Mouse (Mus musculus) liver, embryonic 14.5 days (tissue): Measurements from ENCODE around the gene Prtn3. TPM values are rescaled to one million over a fixed set of nuclear protein-coding genes. Genes with fewer than 3 reads are reported as not detected.

Experiments
- ATAC-seq: fragments of 200-750 bp; cut with Nextera tagmentation; 2 replicates; pipeline ENCODE4 v1.8.0; 2017; ENCODE audit warnings: moderate number of reproducible peaks, mild to moderate bottlenecking, moderate library complexity; ENCODE audit not compliant: insufficient read depth
- DNase-seq, 3 experiments: peaks; one replicate each; pipeline ENCODE4 v3.0.0-alpha.2; 2012 to 2013; ENCODE audit warnings: low read depth in 3 of 3, low spot score in 3 of 3
- H3K27ac ChIP-seq: fragments of 300-500 bp; sonication (generic); 2 replicates; pipeline ENCODE4 v1.5.1; 2014; ENCODE audit warnings: moderate library complexity, mild to moderate bottlenecking, control low read depth, inconsistent platforms
- H3K27me3 ChIP-seq: fragments of 300-500 bp; sonication (generic); 2 replicates; pipeline ENCODE4 v1.6.1; 2014; ENCODE audit warnings: mild to moderate bottlenecking, low read length, moderate library complexity; ENCODE audit not compliant: control insufficient read depth, insufficient read depth
- H3K36me3 ChIP-seq: fragments of 300-500 bp; sonication (generic); replicated peaks from 2 replicates; pipeline ENCODE4 v1.6.1; 2014; ENCODE audit warnings: low read depth; ENCODE audit not compliant: control insufficient read depth, insufficient read depth
- H3K4me1 ChIP-seq, 2 experiments: fragments of 200-500 bp in 1 of 2; fragments of 300-500 bp in 1 of 2; sonication (generic) in 1 of 2; replicated peaks; 2 replicates each; pipeline ENCODE4 v1.6.1; 2012 to 2014; ENCODE audit warnings: antibody characterized with exemption in 1 of 2, inconsistent platforms in 1 of 2, low read length in 1 of 2; ENCODE audit not compliant: control insufficient read depth in 2 of 2, insufficient read depth in 2 of 2
- H3K4me2 ChIP-seq: fragments of 300-500 bp; sonication (generic); 2 replicates; pipeline ENCODE4 v1.6.1; 2014; ENCODE audit warnings: low read depth, mild to moderate bottlenecking, control low read depth, moderate library complexity
- H3K4me3 ChIP-seq, 2 experiments: fragments of 200-500 bp in 1 of 2; fragments of 300-500 bp in 1 of 2; sonication (generic) in 1 of 2; 2 replicates each; pipeline ENCODE4 v1.5.1; 2012 to 2014; ENCODE audit warnings: low read depth in 2 of 2, low read length in 2 of 2, mild to moderate bottlenecking in 2 of 2, control low read depth in 1 of 2, inconsistent platforms in 1 of 2, moderate library complexity in 1 of 2; ENCODE audit not compliant: insufficient read depth in 1 of 2
- H3K9ac ChIP-seq: fragments of 300-500 bp; sonication (generic); replicated peaks from 2 replicates; pipeline ENCODE4 v1.6.1; 2014; ENCODE audit warnings: mild to moderate bottlenecking, control low read depth, moderate library complexity
- H3K9me3 ChIP-seq: fragments of 300-500 bp; sonication (generic); 2 replicates; pipeline ENCODE4 v1.6.1; 2016; ENCODE audit warnings: low read length, mixed read lengths; ENCODE audit not compliant: control insufficient read depth
- CTCF ChIP-seq: IDR thresholded peaks from 2 replicates; pipeline ENCODE4 v1.5.1; 2016; ENCODE audit warnings: antibody characterized with exemption, low read depth, control low read depth
- EP300 ChIP-seq: IDR thresholded peaks from 2 replicates; pipeline ENCODE4 v1.6.1; 2016; ENCODE audit warnings: antibody characterized with exemption, low read depth
- WGBS: fragments of 180-500 bp; shearing (Covaris S2); extraction: QIAGEN DNeasy Blood & Tissue Kit; methylation state at CpG from one replicate; pipeline ENCODE4 v1.1.7; 2014; ENCODE audit not compliant: insufficient replicate concordance; 5-methylcytosine and 5-hydroxymethylcytosine counted together
- polyA plus RNA-seq, 2 experiments: library from polyadenylated mRNA; depleted of rRNA in 1 of 2; stranded (reverse) in 1 of 2; unstranded in 1 of 2; fragments of >200 nt; fragmentation: Nextera tagmentation in 1 of 2; extraction: Ambion mirVana in 1 of 2; gene quantifications; 2 replicates each; pipeline versions ENCODE4 v1.2.1 to v1.2.3; 2012 to 2014

The Prtn3 gene
- polyA plus RNA-seq (2012; rRNA removed) (133 and 152 TPM in 2 replicates), polyA plus RNA-seq (2014; fragmentation: Nextera tagmentation; extraction: Ambion mirVana) (86.8 and 132 TPM in 2 replicates)

DNA sequence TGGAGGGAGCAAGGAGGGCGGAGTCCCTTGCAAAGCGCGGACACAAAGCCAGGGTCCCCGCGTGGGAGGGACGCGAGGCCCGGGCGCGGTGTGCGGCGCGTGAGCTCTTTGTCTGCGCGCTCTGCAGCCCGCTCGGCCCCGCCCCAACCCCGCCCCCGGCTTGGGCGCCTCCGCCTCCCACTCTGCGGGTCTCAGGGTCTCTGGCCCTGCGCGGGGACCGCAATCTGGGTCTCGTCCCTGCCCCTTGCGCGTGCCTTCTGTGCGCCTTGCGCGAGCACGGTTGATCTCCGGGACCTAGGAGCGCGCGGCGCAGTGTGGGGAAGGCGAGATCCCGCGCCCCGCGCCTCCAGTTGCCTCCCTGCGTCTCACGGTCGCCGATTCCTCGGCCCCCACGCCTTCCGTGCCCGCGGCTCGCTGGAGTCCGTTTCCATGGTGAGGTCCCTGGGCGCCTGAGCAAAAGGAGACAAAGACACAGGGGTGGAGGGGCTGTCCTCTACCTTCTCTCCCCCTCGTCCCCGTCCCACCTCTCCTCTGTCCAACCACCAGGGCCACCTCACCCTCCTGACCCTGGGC lies at the start of gene Prtn3, which contains the start of gene Plppr3:
TSS of gene Prtn3 (plus strand) at position 187 of the 573 bp plus-strand sequence.
TSS of gene Plppr3 (minus strand) at position 345 of the 573 bp plus-strand sequence.
- Histone ChIP-seq H3K9ac (no peak within 1 kb of the TSS), H3K4me3 (peak within 1 kb of the TSS; percentile 39 to 57), H3K36me3 (no peaks in the 10 kb centered on the region), H3K4me1 (peaks cover 0 to 7% of the 10 kb centered on the region in 2 experiments; a peak in 3 of 4 replicates), H3K27me3 (peaks cover 14% of the 10 kb centered on the region), H3K4me2 (peak within 1 kb of the TSS; percentile 51), H3K27ac (no peak within 1 kb of the TSS), H3K9me3 (no peaks in the 10 kb centered on the region)
- DNase-seq (no peak), ATAC-seq (no peak)
- 2% methylated on average over 57 of the region's 57 CpGs for WGBS
- TF ChIP-seq EP300: no peak
- TF ChIP-seq CTCF: no peak

GRCm38 (mm10) chr10:79831583-79831982 lies 42.7 kb upstream of the Prtn3 start:
- H3K27me3 ChIP-seq: no peaks in the 10 kb centered on the region

DNA sequence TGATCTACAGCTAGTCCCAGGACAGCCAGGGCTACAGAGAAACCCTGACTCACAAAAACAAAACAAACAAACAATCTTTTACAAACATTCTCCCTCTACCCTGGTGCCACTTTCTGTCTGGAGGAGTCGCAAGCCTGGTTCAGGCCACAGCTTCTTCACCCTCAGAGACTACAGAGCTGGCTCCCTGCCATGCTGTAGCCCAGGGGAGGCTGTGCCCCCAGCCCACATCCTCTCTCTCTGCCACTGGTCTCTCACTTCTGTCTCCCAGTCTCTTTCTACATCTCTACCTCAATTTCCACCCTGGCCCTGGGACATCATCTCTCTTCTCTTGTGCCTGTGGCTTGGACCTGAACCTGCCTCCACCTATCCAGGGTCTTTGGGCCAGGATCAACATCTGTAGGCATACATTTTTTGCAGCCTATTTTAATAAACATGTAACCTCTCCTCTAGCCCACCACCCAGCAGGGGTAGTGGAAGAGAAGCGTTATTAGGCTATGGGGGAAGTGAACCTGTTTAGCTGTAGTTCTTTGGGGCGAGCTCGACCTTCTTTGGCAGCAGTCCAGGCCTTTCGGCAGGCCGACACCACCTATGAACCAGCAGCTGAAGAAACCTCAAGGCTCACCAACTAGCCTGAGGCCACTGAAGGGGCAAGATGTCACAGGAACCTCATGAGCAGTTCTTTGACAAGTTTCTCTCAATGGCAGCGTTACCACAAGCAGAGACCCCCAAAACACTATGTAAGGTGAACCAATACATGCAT lies 42.1 kb upstream of the Prtn3 start:
- Histone ChIP-seq H3K27ac (no peak overlapping the region), H3K9ac (no peak overlapping the region), H3K4me1 (no peaks in the 10 kb centered on the region), H3K9me3 (no peaks in the 10 kb centered on the region; the same call in 1 of the 2 replicates), H3K4me2 (no peak overlapping the region), H3K36me3 (no peaks in the 10 kb centered on the region), H3K27me3 (no peaks in the 10 kb centered on the region), H3K4me3 (no peak overlapping the region)
- DNase-seq: no peak
- ATAC-seq: no peak
- TF ChIP-seq CTCF (no peak), EP300 (no peak)
- 62% methylated on average over 7 of the region's 7 CpGs for WGBS

More at GRCm38 (mm10) chr10:79831583-79831982, 42.7 kb upstream of the Prtn3 start:
- no peak overlapping the region for H3K4me2 ChIP-seq
- no peak overlapping the region for H3K27ac ChIP-seq
- DNase-seq (no peak), ATAC-seq (no peak)
- H3K36me3 ChIP-seq: no peaks in the 10 kb centered on the region
- H3K9me3 ChIP-seq: no peaks in the 10 kb centered on the region
- no peak overlapping the region for H3K4me3 ChIP-seq
- H3K4me1 ChIP-seq: no peaks in the 10 kb centered on the region
- WGBS: 64% methylated on average over 3 of the region's 3 CpGs
- TF ChIP-seq EP300 (no peak), CTCF (no peak)
- H3K9ac ChIP-seq: no peak overlapping the region

- Histone ChIP-seq H3K4me1 (no peaks in the 10 kb centered on the region), H3K36me3 (no peaks in the 10 kb centered on the region), H3K27me3 (no peaks in the 10 kb centered on the region), H3K4me2 (no peak overlapping the region), H3K4me3 (no peak overlapping the region), H3K9ac (no peak overlapping the region), H3K9me3 (no peaks in the 10 kb centered on the region; the same call in 1 of the 2 replicates), H3K27ac (no peak overlapping the region)
- no peak for TF ChIP-seq EP300
- TF ChIP-seq CTCF: no peak
- ATAC-seq (no peak), DNase-seq (no peak)
- 54% methylated on average over 9 of the region's 9 CpGs for WGBS
Measured at GRCm38 (mm10) chr10:79832786-79833181, 41.5 kb upstream of the Prtn3 start.
